Mouse (Mus musculus) Patski (cell line): Measurements from ENCODE around the gene Bcl2l11. TPM values are rescaled to one million over a fixed set of nuclear protein-coding genes. Genes with fewer than 3 reads are reported as not detected.
"Not testable (repeated sequence)": the region's sequence is repeated elsewhere in the genome, so short reads cannot be mapped to it uniquely, and the experiment has no call there.

Source experiments
- ATAC-seq: fragments of 100-300 bp; one replicate; pipeline ENCODE4 v1.8.0; 2021
- CTCF ChIA-PET: fragments of 350-600 bp; sonication (Branson Sonifier 250); formaldehyde crosslinking; loops from one replicate; lab custom pipeline; 2022; ENCODE audit warnings: inconsistent platforms; lab: Charles Lee
- POLR2A ChIA-PET: fragments of 350-600 bp; sonication (Branson Sonifier 250); formaldehyde crosslinking; loops from one replicate; lab custom pipeline; 2022; ENCODE audit warnings: antibody characterized with exemption, inconsistent platforms; lab: Charles Lee
- DNase-seq: peaks from one replicate; pipeline ENCODE4 v3.0.0-alpha.2; 2011; ENCODE audit warnings: low read depth, low spot score
- H3K27me3 ChIP-seq: fragments of 371-371 bp; one replicate; pipeline ENCODE4 v1.5.1; 2021
- CTCF ChIP-seq: fragments of 100-300 bp; IDR thresholded peaks from one replicate; pipeline ENCODE4 v1.5.1; 2021
- in situ Hi-C: fragments of 300-500 bp; cut with MboI; formaldehyde crosslinking; loops from 3 replicates; pipeline ENCODE4 v1.11.1; 2018; ENCODE audit warnings: low pct_unique_long_range_greater_than_20kb, mixed read lengths
- polyA plus RNA-seq: library from polyadenylated mRNA; unstranded; gene quantifications from one replicate; pipeline ENCODE4 v1.2.3, GENCODE M21; 2021

The Bcl2l11 gene
- polyA plus RNA-seq, 1 experiment from 2014 or later: 16.3 TPM

DNA sequence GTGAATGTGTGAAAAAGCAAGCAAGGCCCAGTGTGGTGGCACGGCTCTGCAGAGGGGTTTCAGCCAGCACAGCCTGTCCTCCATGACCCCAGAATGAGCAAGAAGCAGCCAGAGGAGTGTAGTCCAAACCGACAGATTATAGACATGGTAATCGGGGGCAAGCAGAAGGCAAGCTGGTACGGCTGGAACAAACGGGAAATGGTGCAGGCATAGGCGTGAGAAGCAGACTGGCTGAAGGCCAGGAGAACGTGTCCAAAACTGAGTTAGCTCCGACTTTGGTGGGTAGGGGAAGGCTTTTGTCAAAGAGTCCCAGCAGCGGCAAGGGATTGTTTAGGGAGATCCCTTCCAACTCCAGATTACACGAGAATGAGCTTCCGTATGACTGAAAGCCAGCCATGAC is 44.1 kb downstream of the Bcl2l11 start:
- H3K27me3 ChIP-seq: no peaks in the 10 kb centered on the region
- POLR2A ChIA-PET: no interaction called here
- no peak for DNase-seq
- no peak for ATAC-seq
- in situ Hi-C loops: no loop called here
- no peak for TF ChIP-seq CTCF
- CTCF ChIA-PET: no interaction called here

DNA sequence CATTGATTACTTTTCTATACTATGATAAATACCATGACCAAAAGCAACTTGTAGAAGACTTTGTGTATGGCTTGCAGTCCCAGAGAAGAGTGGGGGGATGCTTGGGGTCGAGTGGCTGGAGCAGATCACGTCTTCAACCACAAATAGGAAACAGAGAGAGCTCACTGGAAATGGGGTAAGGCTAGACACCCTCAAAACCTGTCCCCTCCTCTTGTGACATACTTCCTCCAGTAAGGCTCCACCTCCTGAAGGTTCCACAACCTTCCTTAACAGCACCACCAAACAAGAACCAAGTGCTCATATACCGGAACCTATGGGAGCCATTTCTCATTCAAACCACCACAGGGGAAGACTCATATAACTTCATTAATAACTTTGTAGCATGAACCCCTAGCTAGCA is 44.8 kb downstream of the Bcl2l11 start:
- DNase-seq (no peak), ATAC-seq (no peak)
- CTCF ChIA-PET: no interaction called here
- POLR2A ChIA-PET: interaction anchor here (0.6 kb wide), 1 partner anchor 115 kb away, joined by 3 read pairs; no protein-coding TSS in a partner anchor
- in situ Hi-C loops: no loop called here
- TF ChIP-seq CTCF: no peak
- H3K27me3 ChIP-seq: no peaks in the 10 kb centered on the region

DNA sequence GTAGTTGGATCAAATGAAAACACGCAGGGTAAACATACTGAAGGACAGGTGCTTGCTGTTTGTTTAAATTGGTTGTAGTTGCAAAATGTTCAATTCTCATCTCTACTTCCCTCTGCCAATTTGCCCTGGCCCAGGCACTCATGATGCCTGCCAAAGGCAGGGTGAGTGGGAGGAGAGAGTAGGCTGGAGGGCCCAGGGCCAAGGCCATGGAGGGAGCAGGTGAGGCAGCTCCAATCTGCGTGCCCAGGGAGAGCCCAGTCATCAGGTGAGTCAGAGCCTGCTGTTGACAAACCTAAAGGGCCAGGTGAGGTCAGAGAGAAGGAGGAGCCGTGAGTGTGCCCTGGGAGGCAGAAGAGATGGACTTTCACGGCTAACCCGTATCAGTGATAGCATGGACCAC is 46.4 kb downstream of the Bcl2l11 start:
- H3K27me3 ChIP-seq: no peaks in the 10 kb centered on the region
- CTCF ChIA-PET: no interaction called here
- DNase-seq (no peak), ATAC-seq (no peak)
- in situ Hi-C loops: no loop called here
- POLR2A ChIA-PET: interaction anchor here (0.6 kb wide), 1 partner anchor 227 kb away, joined by 8 read pairs; no protein-coding TSS in a partner anchor
- TF ChIP-seq CTCF: no peak

DNA sequence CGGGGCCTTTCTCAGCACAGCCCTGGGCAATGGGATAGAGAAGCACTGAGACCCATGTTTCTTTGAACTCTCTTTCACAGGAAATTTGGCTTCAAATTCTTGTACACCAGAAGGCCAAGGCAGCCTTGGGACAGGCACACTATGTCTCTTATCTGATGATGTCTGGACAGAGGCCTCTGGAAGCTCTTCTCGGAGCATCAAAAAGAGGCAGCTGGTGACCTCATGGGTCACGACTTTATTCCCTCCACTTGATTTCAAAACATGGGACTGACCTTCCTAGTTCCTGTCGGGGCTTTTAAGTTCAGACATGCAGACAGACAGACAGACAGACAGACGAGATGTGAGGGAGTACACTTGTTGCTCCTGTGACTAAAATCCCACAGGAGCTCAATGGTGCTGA is 48.3 kb downstream of the Bcl2l11 start:
- DNase-seq: no peak
- no peaks in the 10 kb centered on the region for H3K27me3 ChIP-seq
- in situ Hi-C loops: no loop called here
- no peak for TF ChIP-seq CTCF
- POLR2A ChIA-PET: interaction anchor here (0.6 to 0.7 kb wide), 3 partner anchors 14 to 395 kb away, joined by 3 read pairs; no protein-coding TSS in a partner anchor
- ATAC-seq: no peak
- CTCF ChIA-PET: no interaction called here

GRCm38 (mm10) chr2:128174604-128175342 is 48.9 kb downstream of the Bcl2l11 start:
- no peak for ATAC-seq
- no peak for DNase-seq
- H3K27me3 ChIP-seq: no peaks in the 10 kb centered on the region
- no peak for TF ChIP-seq CTCF
- ChIA-PET CTCF (no interaction called here), POLR2A (interaction anchor here (0.7 kb wide), 1 partner anchor 394 kb away, joined by 3 read pairs; no protein-coding TSS in a partner anchor)
- in situ Hi-C loops: no loop called here

DNA sequence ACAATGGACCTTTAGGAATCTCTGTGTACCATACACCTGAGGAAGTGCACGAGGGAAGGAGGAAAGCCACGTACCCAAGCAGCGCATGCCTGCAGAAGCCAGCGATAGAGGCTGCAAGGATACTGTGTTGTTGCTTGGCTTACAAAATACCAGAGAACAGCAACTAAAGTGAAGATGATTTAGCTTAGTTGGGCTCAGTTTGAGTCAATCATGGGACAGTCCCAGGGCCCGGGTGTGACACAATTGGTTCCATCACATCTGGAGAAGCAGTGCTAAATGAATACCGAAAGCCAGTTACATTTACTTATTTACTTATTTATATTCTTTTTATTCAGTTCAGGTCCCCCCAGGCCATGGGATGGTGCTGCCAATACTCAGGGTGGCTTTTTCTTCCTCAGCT is 49.8 kb downstream of the Bcl2l11 start:
- ATAC-seq: no peak
- no peaks in the 10 kb centered on the region for H3K27me3 ChIP-seq
- in situ Hi-C loops: no loop called here
- ChIA-PET CTCF (interaction anchor here (0.9 kb wide), 1 partner anchor 14 kb away, joined by 3 read pairs; no protein-coding TSS in a partner anchor), POLR2A (no interaction called here)
- no peak for TF ChIP-seq CTCF
- no peak for DNase-seq

DNA sequence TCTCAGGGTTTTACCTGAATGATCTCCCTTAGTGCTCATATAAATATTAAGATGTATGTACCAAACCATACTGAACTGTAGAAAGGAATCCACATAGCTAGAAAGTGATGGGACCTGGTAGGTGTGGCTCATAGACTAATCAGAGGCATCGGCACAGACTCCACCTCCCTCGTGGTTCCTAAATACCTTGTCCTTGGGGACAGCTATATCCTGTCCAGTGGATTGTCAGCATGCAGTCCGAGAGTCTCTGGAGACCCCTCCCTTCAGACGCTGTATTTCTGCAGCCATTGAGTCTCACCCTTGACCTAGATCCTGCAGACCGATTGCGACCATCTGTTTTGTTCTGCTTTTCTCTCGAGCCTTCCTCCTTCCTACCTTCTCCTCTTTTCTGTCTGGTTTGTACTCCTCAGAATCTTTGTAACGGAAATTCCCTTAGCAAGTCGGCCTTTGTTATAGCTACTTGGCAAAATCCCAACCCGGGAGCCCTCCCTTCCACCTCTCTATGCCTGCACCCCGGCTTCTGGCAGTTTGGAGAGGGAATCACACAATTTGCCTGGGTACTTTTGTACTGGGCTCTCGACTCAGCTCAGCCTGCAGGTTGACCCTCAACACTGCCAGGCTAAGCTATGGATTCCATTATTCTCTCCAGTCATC is 50.7 kb downstream of the Bcl2l11 start:
- POLR2A ChIA-PET: no interaction called here
- in situ Hi-C loops: no loop called here
- no peak for ATAC-seq
- no peak for TF ChIP-seq CTCF
- no peak for DNase-seq
- CTCF ChIA-PET: interaction anchor here (0.6 to 0.9 kb wide), 2 partner anchors 15 to 17 kb away, joined by 3 read pairs; no protein-coding TSS in a partner anchor
- H3K27me3 ChIP-seq: no peaks in the 10 kb centered on the region

- POLR2A ChIA-PET: no interaction called here
- DNase-seq: no peak
Measured at GRCm38 (mm10) chr2:128177241-128177661, 51.4 kb downstream of the Bcl2l11 start.

GRCm38 (mm10) chr2:128179126-128179807 is 53.4 kb downstream of the Bcl2l11 start:
- ATAC-seq (no peak), DNase-seq (no peak)
- ChIA-PET CTCF (interaction anchor here (2.9 kb wide), 1 partner anchor 10 kb away, joined by 8 read pairs; no protein-coding TSS in a partner anchor), POLR2A (interaction anchor here (0.9 to 1.1 kb wide), 2 partner anchors 9 to 14 kb away, joined by 3 to 4 read pairs; no protein-coding TSS in a partner anchor)
- no peak for TF ChIP-seq CTCF
- H3K27me3 ChIP-seq: no peaks in the 10 kb centered on the region
- in situ Hi-C loops: no loop called here

More at GRCm38 (mm10) chr2:128177241-128177661, 51.4 kb downstream of the Bcl2l11 start:
- no peak for TF ChIP-seq CTCF
- no peaks in the 10 kb centered on the region for H3K27me3 ChIP-seq
- CTCF ChIA-PET: no interaction called here
- in situ Hi-C loops: no loop called here
- ATAC-seq: no peak

GRCm38 (mm10) chr2:128179808-128180379 is 54.1 kb downstream of the Bcl2l11 start:
- no peaks in the 10 kb centered on the region for H3K27me3 ChIP-seq
- no peak for TF ChIP-seq CTCF
- in situ Hi-C loops: no loop called here
- no peak for DNase-seq
- POLR2A ChIA-PET: interaction anchor here (0.9 to 1.1 kb wide), 2 partner anchors 9 to 13 kb away, joined by 3 to 4 read pairs; no protein-coding TSS in a partner anchor
- ATAC-seq: no peak
- CTCF ChIA-PET: interaction anchor here (2.9 kb wide), 1 partner anchor 9 kb away, joined by 8 read pairs; no protein-coding TSS in a partner anchor

GRCm38 (mm10) chr2:128182181-128182580 is 56.3 kb downstream of the Bcl2l11 start:
- CTCF ChIA-PET, in situ Hi-C loops: not testable (repeated sequence)

More at GRCm38 (mm10) chr2:128182181-128182580, 56.3 kb downstream of the Bcl2l11 start:
- POLR2A ChIA-PET, ATAC-seq, DNase-seq, H3K27me3 ChIP-seq: not testable (repeated sequence)
